Mouse (Mus musculus): Measurements from ENCODE around the gene BC030870. TPM values are rescaled to one million over a fixed set of nuclear protein-coding genes. Genes with fewer than 3 reads are reported as not detected.
"Not testable (repeated sequence)": the region's sequence is repeated elsewhere in the genome, so short reads cannot be mapped to it uniquely, and the experiment has no call there.

The BC030870 gene
- not detected in 2 replicates for polyA plus RNA-seq (2014; fragmentation: Nextera tagmentation; extraction: Ambion mirVana)

- ATAC-seq (ENCODE audit: low FRiP score) (no peak), DNase-seq (ENCODE audit: low spot score, missing footprints) (no peak)
- Histone ChIP-seq H3K4me3 (ENCODE audit: low read depth, low read length) (no peak within 1 kb of the TSS), H3K9ac (ENCODE audit: low read length) (no peak within 1 kb of the TSS), H3K9me3 (ENCODE audit: control insufficient read depth, low read length) (no peaks in the 10 kb centered on the region), H3K4me1 (ENCODE audit: control insufficient read depth, insufficient read depth, low read length) (no peaks in the 10 kb centered on the region), H3K36me3 (ENCODE audit: control insufficient read depth, insufficient read depth, low read length) (no peaks in the 10 kb centered on the region), H3K4me2 (no peak within 1 kb of the TSS), H3K27me3 (ENCODE audit: control insufficient read depth, insufficient read depth, low read length) (no peaks in the 10 kb centered on the region), H3K27ac (ENCODE audit: low read depth, low read length) (no peak within 1 kb of the TSS)
- 82% methylated on average over 15 of the region's 15 CpGs for WGBS
These were observed at the start of gene BC030870 for GRCm38 (mm10) chr8:65129199-65129788. Gene BC030870, minus strand, starts transcription at chr8:65129563.

- Histone ChIP-seq H3K36me3 (ENCODE audit: control insufficient read depth, insufficient read depth, low read length) (no peaks in the 10 kb centered on the region), H3K9me3 (ENCODE audit: control insufficient read depth, low read length) (no peaks in the 10 kb centered on the region), H3K4me1 (ENCODE audit: control insufficient read depth, insufficient read depth, low read length) (no peaks in the 10 kb centered on the region), H3K4me2 (no peak overlapping the region), H3K4me3 (ENCODE audit: low read depth, low read length) (no peak overlapping the region), H3K27me3 (ENCODE audit: control insufficient read depth, insufficient read depth, low read length) (no peaks in the 10 kb centered on the region), H3K27ac (ENCODE audit: low read depth, low read length) (no peak overlapping the region), H3K9ac (ENCODE audit: low read length) (no peak overlapping the region)
- ATAC-seq (ENCODE audit: low FRiP score) = no peak
- DNase-seq (ENCODE audit: low spot score, missing footprints) = no peak
- 81% methylated on average over 3 of the region's 3 CpGs for WGBS
These were observed 45.5 kb upstream of the BC030870 start for GRCm38 (mm10) chr8:65174746-65175476.

- no peak for ATAC-seq (ENCODE audit: low FRiP score)
- Histone ChIP-seq H3K27me3 (ENCODE audit: control insufficient read depth, insufficient read depth, low read length) (no peaks in the 10 kb centered on the region), H3K4me3 (ENCODE audit: low read depth, low read length) (no peak overlapping the region), H3K9ac (ENCODE audit: low read length) (no peak overlapping the region), H3K27ac (ENCODE audit: low read depth, low read length) (no peak overlapping the region), H3K9me3 (ENCODE audit: control insufficient read depth, low read length) (no peaks in the 10 kb centered on the region), H3K36me3 (ENCODE audit: control insufficient read depth, insufficient read depth, low read length) (no peaks in the 10 kb centered on the region), H3K4me1 (ENCODE audit: control insufficient read depth, insufficient read depth, low read length) (no peaks in the 10 kb centered on the region), H3K4me2 (no peak overlapping the region)
- WGBS = 86% methylated on average over 3 of the region's 3 CpGs
- no peak for DNase-seq (ENCODE audit: low spot score, missing footprints)
These were observed 39.8 kb upstream of the BC030870 start for GRCm38 (mm10) chr8:65169184-65169583.

GRCm38 (mm10) chr8:65160676-65161075 is 31.3 kb upstream of the BC030870 start:
- ATAC-seq (ENCODE audit: low FRiP score); H3K9me3 ChIP-seq (ENCODE audit: control insufficient read depth, low read length); H3K4me2 ChIP-seq; H3K4me3 ChIP-seq (ENCODE audit: low read depth, low read length); H3K4me1 ChIP-seq (ENCODE audit: control insufficient read depth, insufficient read depth, low read length); H3K27me3 ChIP-seq (ENCODE audit: control insufficient read depth, insufficient read depth, low read length); H3K36me3 ChIP-seq (ENCODE audit: control insufficient read depth, insufficient read depth, low read length); DNase-seq (ENCODE audit: low spot score, missing footprints); H3K27ac ChIP-seq (ENCODE audit: low read depth, low read length); H3K9ac ChIP-seq (ENCODE audit: low read length): not testable (repeated sequence)
- 75% methylated on average over 1 of the region's 1 CpGs for WGBS

GRCm38 (mm10) chr8:65159096-65159748 is 29.9 kb upstream of the BC030870 start:
- no peaks in the 10 kb centered on the region for H3K27me3 ChIP-seq (ENCODE audit: control insufficient read depth, insufficient read depth, low read length)
- no peak overlapping the region for H3K4me2 ChIP-seq
- H3K4me3 ChIP-seq (ENCODE audit: low read depth, low read length) = no peak overlapping the region
- no peaks in the 10 kb centered on the region for H3K36me3 ChIP-seq (ENCODE audit: control insufficient read depth, insufficient read depth, low read length)
- no peaks in the 10 kb centered on the region for H3K9me3 ChIP-seq (ENCODE audit: control insufficient read depth, low read length)
- WGBS = 71% methylated on average over 14 of the region's 14 CpGs
- H3K27ac ChIP-seq (ENCODE audit: low read depth, low read length) = no peak overlapping the region
- H3K9ac ChIP-seq (ENCODE audit: low read length) = no peak overlapping the region
- ATAC-seq (ENCODE audit: low FRiP score) = no peak
- no peaks in the 10 kb centered on the region for H3K4me1 ChIP-seq (ENCODE audit: control insufficient read depth, insufficient read depth, low read length)
- no peak for DNase-seq (ENCODE audit: low spot score, missing footprints)

- no peaks in the 10 kb centered on the region for H3K4me1 ChIP-seq (ENCODE audit: control insufficient read depth, insufficient read depth, low read length)
- ATAC-seq (ENCODE audit: low FRiP score) = no peak
These were observed 28.5 kb upstream of the BC030870 start for GRCm38 (mm10) chr8:65157901-65158300.

GRCm38 (mm10) chr8:65138830-65139466 is 9.6 kb upstream of the BC030870 start:
- no peak for ATAC-seq (ENCODE audit: low FRiP score)
- no peak overlapping the region for H3K4me3 ChIP-seq (ENCODE audit: low read depth, low read length)
- no peak overlapping the region for H3K4me2 ChIP-seq
- no peaks in the 10 kb centered on the region for H3K4me1 ChIP-seq (ENCODE audit: control insufficient read depth, insufficient read depth, low read length)
- 71% methylated on average over 3 of the region's 3 CpGs for WGBS
- DNase-seq (ENCODE audit: low spot score, missing footprints) = no peak
- H3K9me3 ChIP-seq (ENCODE audit: control insufficient read depth, low read length) = no peaks in the 10 kb centered on the region
- H3K36me3 ChIP-seq (ENCODE audit: control insufficient read depth, insufficient read depth, low read length) = no peaks in the 10 kb centered on the region
- no peak overlapping the region for H3K27ac ChIP-seq (ENCODE audit: low read depth, low read length)
- no peaks in the 10 kb centered on the region for H3K27me3 ChIP-seq (ENCODE audit: control insufficient read depth, insufficient read depth, low read length)
- no peak overlapping the region for H3K9ac ChIP-seq (ENCODE audit: low read length)

More at GRCm38 (mm10) chr8:65157901-65158300, 28.5 kb upstream of the BC030870 start:
- Histone ChIP-seq H3K9ac (ENCODE audit: low read length) (no peak overlapping the region), H3K36me3 (ENCODE audit: control insufficient read depth, insufficient read depth, low read length) (no peaks in the 10 kb centered on the region), H3K27ac (ENCODE audit: low read depth, low read length) (no peak overlapping the region), H3K27me3 (ENCODE audit: control insufficient read depth, insufficient read depth, low read length) (no peaks in the 10 kb centered on the region), H3K4me2 (no peak overlapping the region), H3K9me3 (ENCODE audit: control insufficient read depth, low read length) (no peaks in the 10 kb centered on the region), H3K4me3 (ENCODE audit: low read depth, low read length) (no peak overlapping the region)
- 92% methylated on average over 4 of the region's 4 CpGs for WGBS
- DNase-seq (ENCODE audit: low spot score, missing footprints) = no peak

GRCm38 (mm10) chr8:65126454-65126853 is 2.9 kb downstream of the BC030870 start:
- Histone ChIP-seq H3K9ac (ENCODE audit: low read length) (no peak overlapping the region), H3K4me3 (ENCODE audit: low read depth, low read length) (no peak overlapping the region), H3K4me1 (ENCODE audit: control insufficient read depth, insufficient read depth, low read length) (no peaks in the 10 kb centered on the region), H3K27ac (ENCODE audit: low read depth, low read length) (no peak overlapping the region), H3K36me3 (ENCODE audit: control insufficient read depth, insufficient read depth, low read length) (no peaks in the 10 kb centered on the region), H3K4me2 (no peak overlapping the region), H3K9me3 (ENCODE audit: control insufficient read depth, low read length) (no peaks in the 10 kb centered on the region), H3K27me3 (ENCODE audit: control insufficient read depth, insufficient read depth, low read length) (no peaks in the 10 kb centered on the region)
- DNase-seq (ENCODE audit: low spot score, missing footprints) (no peak), ATAC-seq (ENCODE audit: low FRiP score) (no peak)
- WGBS = 75% methylated on average over 3 of the region's 3 CpGs

- no peaks in the 10 kb centered on the region for H3K36me3 ChIP-seq (ENCODE audit: control insufficient read depth, insufficient read depth, low read length)
- no peaks in the 10 kb centered on the region for H3K9me3 ChIP-seq (ENCODE audit: control insufficient read depth, low read length)
- H3K4me1 ChIP-seq (ENCODE audit: control insufficient read depth, insufficient read depth, low read length) = no peaks in the 10 kb centered on the region
- no peak overlapping the region for H3K4me2 ChIP-seq
- no peak overlapping the region for H3K9ac ChIP-seq (ENCODE audit: low read length)
- no peak for ATAC-seq (ENCODE audit: low FRiP score)
- no peak overlapping the region for H3K4me3 ChIP-seq (ENCODE audit: low read depth, low read length)
- DNase-seq (ENCODE audit: low spot score, missing footprints) = no peak
- 76% methylated on average over 1 of the region's 1 CpGs for WGBS
- H3K27me3 ChIP-seq (ENCODE audit: control insufficient read depth, insufficient read depth, low read length) = no peaks in the 10 kb centered on the region
- no peak overlapping the region for H3K27ac ChIP-seq (ENCODE audit: low read depth, low read length)
These were observed 3.3 kb downstream of the BC030870 start for GRCm38 (mm10) chr8:65126014-65126413.
